Mouse (Mus musculus): ENCODE results near the gene Gm43064. TPM values are rescaled to one million over a fixed set of nuclear protein-coding genes. Genes with fewer than 3 reads are reported as not detected.
"Not testable (repeated sequence)": the region's sequence is repeated elsewhere in the genome, so short reads cannot be mapped to it uniquely, and the experiment has no call there.

Gm43064 gene
- polyA plus RNA-seq, 1 experiment: 1.2 TPM

DNA sequence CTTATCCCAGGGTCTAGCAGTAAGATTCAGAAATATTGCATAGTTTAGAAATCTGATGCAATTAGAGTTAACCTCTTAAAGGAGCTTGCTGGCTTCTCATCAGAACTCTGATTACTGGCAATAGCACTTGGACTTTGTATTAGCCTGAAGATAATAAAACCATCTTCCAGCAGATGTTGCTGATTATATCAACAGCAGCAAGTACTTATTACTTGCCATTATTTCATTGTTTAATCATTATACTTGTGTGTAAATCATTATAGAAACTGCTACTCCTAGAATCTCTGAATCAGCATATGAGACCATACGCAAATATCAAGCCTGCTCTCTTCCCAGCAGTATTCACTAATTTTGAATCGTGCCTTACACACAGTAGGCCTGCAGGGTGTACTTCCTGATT lies 24.6 kb downstream of the Gm43064 start:
- no peak for TF ChIP-seq POLR2A (IDR thresholded peaks at IDR 0.05; ENCODE audit: control insufficient read depth, extremely low read depth, insufficient read depth, low read length, poor library complexity)
- no peak for TF ChIP-seq CTCF (IDR thresholded peaks at IDR 0.05; ENCODE audit: borderline replicate concordance, control insufficient read depth, extremely low read depth, insufficient read depth, low read length, poor library complexity)
- Histone ChIP-seq H3K27me3 (ENCODE audit: control insufficient read depth, insufficient read depth, low read length) (no peaks in the 10 kb centered on the region), H3K4me1 (replicated peaks; ENCODE audit: control insufficient read depth, insufficient read depth, low read length) (no peaks in the 10 kb centered on the region), H3K27ac (ENCODE audit: control insufficient read depth, insufficient read depth, low read length) (no peak overlapping the region), H3K36me3 (ENCODE audit: control insufficient read depth, insufficient read depth, low read length) (no peaks in the 10 kb centered on the region), H3K4me3 (ENCODE audit: control insufficient read depth, insufficient read depth, low read length) (no peak overlapping the region)
- DNase-seq: no peak
- WGBS: 95% methylated on average over 2 of the region's 2 CpGs

DNA sequence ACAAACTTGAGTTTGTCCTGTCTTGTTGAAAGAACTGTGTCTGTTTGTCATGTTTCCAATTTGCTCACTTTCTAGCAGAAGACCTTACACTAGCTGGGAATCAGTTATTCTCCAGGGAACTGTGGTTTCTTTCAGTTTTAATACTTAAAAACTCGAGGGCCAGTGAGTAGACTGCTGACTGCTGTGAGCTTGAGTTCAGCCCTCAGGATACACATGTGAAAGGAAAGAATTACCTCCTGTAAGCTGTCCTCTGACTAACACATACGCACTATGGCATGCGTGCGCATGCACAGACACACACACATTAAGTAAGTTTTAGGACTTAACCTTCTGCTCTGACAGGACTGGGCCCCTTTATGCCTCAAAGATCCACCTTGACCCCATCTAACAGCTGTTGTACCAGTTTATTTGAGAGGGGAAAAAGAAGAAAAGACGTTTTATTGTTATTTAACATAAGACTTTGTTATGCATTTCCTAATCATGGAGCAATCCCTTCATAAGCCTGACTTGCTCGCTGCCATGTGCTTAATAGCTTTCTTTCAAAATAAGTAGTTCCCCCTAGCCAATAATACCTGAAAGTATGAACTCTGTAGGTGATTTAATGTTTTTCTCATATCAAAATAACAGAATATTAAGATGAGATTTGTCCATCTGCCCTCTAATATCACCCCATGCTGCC lies 26.0 kb downstream of the Gm43064 start:
- no peak overlapping the region for H3K4me3 ChIP-seq (ENCODE audit: control insufficient read depth, insufficient read depth, low read length)
- H3K36me3 ChIP-seq (ENCODE audit: control insufficient read depth, insufficient read depth, low read length): no peaks in the 10 kb centered on the region
- no peak overlapping the region for H3K27ac ChIP-seq (ENCODE audit: control insufficient read depth, insufficient read depth, low read length)
- H3K27me3 ChIP-seq (ENCODE audit: control insufficient read depth, insufficient read depth, low read length): no peaks in the 10 kb centered on the region
- 88% methylated on average over 6 of the region's 6 CpGs for WGBS
- DNase-seq: no peak
- TF ChIP-seq CTCF (IDR thresholded peaks at IDR 0.05; ENCODE audit: borderline replicate concordance, control insufficient read depth, extremely low read depth, insufficient read depth, low read length, poor library complexity) (no peak), POLR2A (IDR thresholded peaks at IDR 0.05; ENCODE audit: control insufficient read depth, extremely low read depth, insufficient read depth, low read length, poor library complexity) (no peak)
- no peaks in the 10 kb centered on the region for H3K4me1 ChIP-seq (replicated peaks; ENCODE audit: control insufficient read depth, insufficient read depth, low read length)

DNA sequence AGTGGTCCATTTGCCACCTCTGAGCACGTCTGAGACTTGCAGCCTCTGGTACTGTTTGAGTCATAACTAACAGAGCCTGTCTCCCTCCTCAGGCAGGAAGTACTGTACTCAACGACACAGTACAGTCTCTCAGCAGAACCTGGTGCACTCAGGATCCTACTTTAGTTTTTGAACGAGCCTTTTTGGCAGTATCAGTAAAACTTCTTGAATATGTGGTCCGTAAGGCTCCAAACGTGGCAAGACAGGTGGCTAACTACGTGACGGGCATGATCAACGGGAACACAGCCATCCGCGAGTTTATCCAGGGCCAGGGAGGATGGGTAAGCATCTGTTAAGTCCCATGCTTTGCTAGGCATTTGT lies 26.6 kb downstream of the Gm43064 start:
- no peaks in the 10 kb centered on the region for H3K4me1 ChIP-seq (replicated peaks; ENCODE audit: control insufficient read depth, insufficient read depth, low read length)
- H3K4me3 ChIP-seq (ENCODE audit: control insufficient read depth, insufficient read depth, low read length): no peak overlapping the region
- no peaks in the 10 kb centered on the region for H3K36me3 ChIP-seq (ENCODE audit: control insufficient read depth, insufficient read depth, low read length)
- no peak for DNase-seq
- H3K27me3 ChIP-seq (ENCODE audit: control insufficient read depth, insufficient read depth, low read length): no peaks in the 10 kb centered on the region
- 77% methylated on average over 10 of the region's 10 CpGs for WGBS
- TF ChIP-seq POLR2A (IDR thresholded peaks at IDR 0.05; ENCODE audit: control insufficient read depth, extremely low read depth, insufficient read depth, low read length, poor library complexity): no peak
- no peak for TF ChIP-seq CTCF (IDR thresholded peaks at IDR 0.05; ENCODE audit: borderline replicate concordance, control insufficient read depth, extremely low read depth, insufficient read depth, low read length, poor library complexity)
- H3K27ac ChIP-seq (ENCODE audit: control insufficient read depth, insufficient read depth, low read length): no peak overlapping the region

DNA sequence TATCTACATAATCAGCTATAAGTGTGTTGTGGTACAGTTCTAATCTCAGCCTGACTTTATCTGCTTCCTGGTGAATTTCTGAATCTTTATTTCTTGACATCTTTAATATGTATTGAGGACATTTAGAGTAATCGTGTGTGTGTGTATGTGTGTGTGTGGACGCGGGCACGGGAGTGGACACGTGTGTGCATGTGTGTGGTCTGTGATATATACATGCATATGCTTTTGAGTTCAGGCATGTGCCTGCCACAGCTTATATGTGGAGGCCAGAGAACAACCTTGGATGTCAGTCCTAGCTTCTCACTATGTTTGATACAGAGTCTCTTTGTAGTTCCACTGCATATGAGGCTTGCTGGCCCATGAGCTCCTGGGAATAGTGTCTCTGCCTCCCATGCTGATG lies 27.1 kb downstream of the Gm43064 start:
- H3K27ac ChIP-seq (ENCODE audit: control insufficient read depth, insufficient read depth, low read length): no peak overlapping the region
- DNase-seq: no peak
- H3K27me3 ChIP-seq (ENCODE audit: control insufficient read depth, insufficient read depth, low read length): no peaks in the 10 kb centered on the region
- WGBS: 99% methylated on average over 5 of the region's 5 CpGs
- no peak overlapping the region for H3K4me3 ChIP-seq (ENCODE audit: control insufficient read depth, insufficient read depth, low read length)
- no peaks in the 10 kb centered on the region for H3K36me3 ChIP-seq (ENCODE audit: control insufficient read depth, insufficient read depth, low read length)
- TF ChIP-seq POLR2A (IDR thresholded peaks at IDR 0.05; ENCODE audit: control insufficient read depth, extremely low read depth, insufficient read depth, low read length, poor library complexity) (no peak), CTCF (IDR thresholded peaks at IDR 0.05; ENCODE audit: borderline replicate concordance, control insufficient read depth, extremely low read depth, insufficient read depth, low read length, poor library complexity) (no peak)
- no peaks in the 10 kb centered on the region for H3K4me1 ChIP-seq (replicated peaks; ENCODE audit: control insufficient read depth, insufficient read depth, low read length)

DNA sequence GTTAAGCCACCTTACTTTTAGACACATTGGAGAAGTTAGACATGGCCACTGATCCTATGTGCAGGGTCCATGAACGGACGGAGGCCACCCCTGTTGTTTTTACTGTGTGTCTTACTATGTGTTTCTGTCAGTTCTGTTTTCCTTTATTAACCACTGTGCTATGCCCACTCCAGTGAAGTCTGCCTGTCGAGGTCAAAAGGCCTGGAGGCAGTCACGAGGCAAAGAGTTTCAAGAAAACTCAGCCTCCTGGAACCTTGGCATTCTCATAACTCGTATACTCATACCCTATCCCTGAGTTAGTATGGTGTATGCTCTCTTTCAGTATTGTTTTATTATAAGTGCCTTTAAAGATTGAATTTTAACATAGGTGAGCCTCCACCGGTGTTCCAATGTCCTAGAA lies 30.3 kb downstream of the Gm43064 start:
- 95% methylated on average over 6 of the region's 6 CpGs for WGBS
- Histone ChIP-seq H3K4me1 (replicated peaks; ENCODE audit: control insufficient read depth, insufficient read depth, low read length) (no peaks in the 10 kb centered on the region), H3K27me3 (ENCODE audit: control insufficient read depth, insufficient read depth, low read length) (no peaks in the 10 kb centered on the region), H3K4me3 (ENCODE audit: control insufficient read depth, insufficient read depth, low read length) (no peak overlapping the region), H3K27ac (ENCODE audit: control insufficient read depth, insufficient read depth, low read length) (no peak overlapping the region), H3K36me3 (ENCODE audit: control insufficient read depth, insufficient read depth, low read length) (no peaks in the 10 kb centered on the region)
- TF ChIP-seq CTCF (IDR thresholded peaks at IDR 0.05; ENCODE audit: borderline replicate concordance, control insufficient read depth, extremely low read depth, insufficient read depth, low read length, poor library complexity): no peak
- TF ChIP-seq POLR2A (IDR thresholded peaks at IDR 0.05; ENCODE audit: control insufficient read depth, extremely low read depth, insufficient read depth, low read length, poor library complexity): no peak
- no peak for DNase-seq

DNA sequence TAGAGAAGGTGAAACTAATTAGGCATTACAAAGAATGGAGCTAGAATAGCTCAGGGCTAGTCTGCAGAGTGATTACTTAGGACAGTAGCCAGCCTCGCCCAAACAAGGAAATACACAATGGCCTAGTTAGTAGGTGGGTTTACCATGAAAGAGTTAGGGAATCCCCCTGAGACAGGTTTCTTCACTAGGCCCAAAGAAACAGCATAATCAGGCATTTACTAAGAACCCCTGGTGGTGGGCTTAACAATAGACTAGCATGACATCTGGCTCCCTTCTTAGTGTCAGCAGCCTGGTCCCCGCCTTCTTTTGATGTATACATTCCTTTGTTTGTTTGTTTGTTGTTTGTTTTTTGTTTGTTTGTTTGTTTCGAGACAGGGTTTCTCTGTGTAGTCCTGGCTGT lies 30.8 kb downstream of the Gm43064 start:
- WGBS: 96% methylated on average over 3 of the region's 3 CpGs
- not testable (repeated sequence) for H3K4me1 ChIP-seq (replicated peaks; ENCODE audit: control insufficient read depth, insufficient read depth, low read length); H3K36me3 ChIP-seq (ENCODE audit: control insufficient read depth, insufficient read depth, low read length); H3K27me3 ChIP-seq (ENCODE audit: control insufficient read depth, insufficient read depth, low read length); DNase-seq; H3K27ac ChIP-seq (ENCODE audit: control insufficient read depth, insufficient read depth, low read length); H3K4me3 ChIP-seq (ENCODE audit: control insufficient read depth, insufficient read depth, low read length)

DNA sequence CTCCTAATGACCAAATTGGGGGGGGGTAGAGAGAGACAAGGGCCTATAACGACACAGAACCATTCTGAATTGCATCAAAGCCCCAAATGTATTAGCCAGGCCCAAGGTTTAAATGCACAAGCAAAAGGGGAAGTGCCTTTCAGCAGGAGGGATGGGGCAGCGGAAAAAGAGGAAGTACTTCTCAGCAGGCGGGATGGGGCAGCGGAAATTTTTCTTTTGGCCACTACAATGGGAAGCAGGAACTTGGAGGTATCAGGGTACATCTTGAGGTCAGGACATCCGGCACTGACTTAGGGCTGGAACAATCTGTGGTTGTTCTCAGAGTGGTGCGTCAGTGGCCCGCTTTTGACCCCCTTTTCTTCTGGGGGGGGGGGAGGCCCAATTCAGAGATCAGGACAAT lies 31.6 kb downstream of the Gm43064 start:
- not testable (repeated sequence) for H3K27ac ChIP-seq (ENCODE audit: control insufficient read depth, insufficient read depth, low read length); H3K27me3 ChIP-seq (ENCODE audit: control insufficient read depth, insufficient read depth, low read length); DNase-seq; H3K36me3 ChIP-seq (ENCODE audit: control insufficient read depth, insufficient read depth, low read length); H3K4me1 ChIP-seq (replicated peaks; ENCODE audit: control insufficient read depth, insufficient read depth, low read length); H3K4me3 ChIP-seq (ENCODE audit: control insufficient read depth, insufficient read depth, low read length)
- 77% methylated on average over 7 of the region's 7 CpGs for WGBS
